Mouse (Mus musculus) lung, adult 2 months (tissue): ENCODE data around the gene Sec14l5.

ENCODE experiments used
- CTCF ChIP-seq: fragments of 200-500 bp; IDR thresholded peaks from 2 replicates; pipeline ENCODE4 v1.5.1; 2011; ENCODE audit warnings: mild to moderate bottlenecking, low read length, control low read depth; ENCODE audit not compliant: insufficient read depth
- POLR2A ChIP-seq: fragments of 200-500 bp; IDR thresholded peaks from 2 replicates; pipeline ENCODE4 v1.6.1; 2011; ENCODE audit warnings: low read depth, mild to moderate bottlenecking, control low read depth, low read length, borderline replicate concordance; ENCODE audit errors: extremely low read depth

DNA sequence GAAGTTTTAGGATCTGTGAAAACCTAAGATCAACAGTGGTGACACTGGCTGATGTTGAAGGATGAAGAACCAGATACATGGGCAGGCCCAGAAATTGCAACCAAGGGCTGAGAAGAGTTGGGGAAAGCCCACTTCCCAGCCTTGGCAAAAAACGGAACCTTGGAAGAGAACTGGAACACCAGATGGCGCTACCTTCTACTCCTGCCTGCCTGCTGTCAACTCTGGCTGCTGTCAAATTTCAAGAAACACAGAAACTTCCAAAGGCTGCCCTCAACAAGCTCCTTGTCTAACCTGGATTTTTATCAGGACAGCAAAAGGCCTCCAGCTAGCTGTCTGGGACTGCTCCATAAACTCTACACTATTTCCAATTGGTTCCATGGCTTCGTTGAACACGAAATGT is 55.8 kb downstream of the Sec14l5 start:
- peak; percentile 80 for TF ChIP-seq CTCF
- no peak for TF ChIP-seq POLR2A
